Mouse (Mus musculus) bone marrow, adult 2 months (tissue): ENCODE results near the gene Pabpc4.

ENCODE experiments used
- CTCF ChIP-seq: fragments of 200-500 bp; IDR thresholded peaks from 2 replicates; pipeline ENCODE4 v1.5.1; 2011; ENCODE audit warnings: low read length, control low read depth; ENCODE audit not compliant: control insufficient read depth, insufficient read depth
- POLR2A ChIP-seq: fragments of 200-500 bp; IDR thresholded peaks from 2 replicates; pipeline ENCODE4 v1.6.1; 2011; ENCODE audit warnings: low read depth, mild to moderate bottlenecking, control low read depth, low read length, borderline replicate concordance; ENCODE audit not compliant: control insufficient read depth

GRCm38 (mm10) chr4:123306999-123307398 is 44.8 kb downstream of the Pabpc4 start:
- TF ChIP-seq CTCF (no peak), POLR2A (no peak)
